Mouse (Mus musculus) myocyte (in vitro differentiated cells): ENCODE data around the gene Vmn1r87. TPM values are rescaled to one million over a fixed set of nuclear protein-coding genes. Genes with fewer than 3 reads are reported as not detected.
"Not testable (repeated sequence)": the region's sequence is repeated elsewhere in the genome, so short reads cannot be mapped to it uniquely, and the experiment has no call there.

Experiments
- H3K27me3 ChIP-seq: one replicate; pipeline ENCODE4 v1.6.1; 2011; ENCODE audit not compliant: control insufficient read depth, insufficient read depth, insufficient read length
- H3K36me3 ChIP-seq: one replicate; pipeline ENCODE4 v1.6.1; 2011; ENCODE audit not compliant: control insufficient read depth, insufficient read depth
- H3K4me2 ChIP-seq: one replicate; pipeline ENCODE4 v1.6.1; 2011; ENCODE audit warnings: low read depth, control low read depth
- H3K4me3 ChIP-seq: one replicate; pipeline ENCODE4 v1.5.1; 2011; ENCODE audit warnings: mild to moderate bottlenecking, control low read depth, moderate library complexity
- H3K79me2 ChIP-seq: one replicate; pipeline ENCODE4 v1.6.1; 2011; ENCODE audit not compliant: control insufficient read depth, insufficient read depth
- H3ac ChIP-seq: one replicate; pipeline ENCODE4 v1.6.1; 2011; ENCODE audit not compliant: control insufficient read depth, insufficient read length
- CEBPB ChIP-seq: IDR thresholded peaks from 2 replicates; pipeline ENCODE4 v1.6.1; 2011; ENCODE audit warnings: mild to moderate bottlenecking, moderate library complexity; ENCODE audit not compliant: poor library complexity, insufficient read depth, severe bottlenecking
- E2F4 ChIP-seq: IDR thresholded peaks from one replicate; pipeline ENCODE4 v1.6.1; 2011; ENCODE audit warnings: mild to moderate bottlenecking, control low read depth, moderate library complexity; ENCODE audit not compliant: insufficient read depth
- MAX ChIP-seq: IDR thresholded peaks from one replicate; pipeline ENCODE4 v1.6.1; 2011; ENCODE audit warnings: low read depth, mild to moderate bottlenecking, control low read depth
- MYOD1 ChIP-seq, 3 experiments: IDR thresholded peaks; one replicate each; pipeline ENCODE4 v1.6.1; 2011; ENCODE audit warnings: control low read depth in 2 of 3, low read depth in 2 of 3, mild to moderate bottlenecking in 2 of 3, moderate library complexity in 1 of 3; ENCODE audit not compliant: insufficient read length in 2 of 3, control insufficient read depth in 1 of 3
- MYOG ChIP-seq, 3 experiments: IDR thresholded peaks; one replicate each; pipeline ENCODE4 v1.6.1; 2011; ENCODE audit warnings: control low read depth in 2 of 3, low read depth in 2 of 3, mild to moderate bottlenecking in 2 of 3; ENCODE audit not compliant: insufficient read length in 2 of 3, control insufficient read depth in 1 of 3, insufficient read depth in 1 of 3
- POLR2A ChIP-seq: IDR thresholded peaks from one replicate; pipeline ENCODE4 v1.6.1; 2011; ENCODE audit warnings: low read depth, mild to moderate bottlenecking, control low read depth, moderate library complexity; ENCODE audit not compliant: insufficient read length
- POLR2AphosphoS2 ChIP-seq: IDR thresholded peaks from one replicate; pipeline ENCODE4 v1.6.1; 2011; ENCODE audit warnings: low read depth, control low read depth; ENCODE audit not compliant: insufficient read length
- REST ChIP-seq: IDR thresholded peaks from one replicate; pipeline ENCODE4 v1.6.1; 2011; ENCODE audit warnings: mild to moderate bottlenecking, control low read depth, moderate library complexity; ENCODE audit not compliant: insufficient read depth, insufficient read length
- SRF ChIP-seq: IDR thresholded peaks from one replicate; pipeline ENCODE4 v1.6.1; 2011; ENCODE audit warnings: low read depth; ENCODE audit not compliant: control insufficient read depth, insufficient read length
- TCF12 ChIP-seq: IDR thresholded peaks from one replicate; pipeline ENCODE4 v1.6.1; 2011; ENCODE audit warnings: mild to moderate bottlenecking, control low read depth; ENCODE audit not compliant: poor library complexity, insufficient read depth, severe bottlenecking
- TCF3 ChIP-seq: IDR thresholded peaks from one replicate; pipeline ENCODE4 v1.6.1; 2011; ENCODE audit warnings: low read depth, control low read depth; ENCODE audit not compliant: insufficient read length
- USF1 ChIP-seq: IDR thresholded peaks from one replicate; pipeline ENCODE4 v1.6.1; 2011; ENCODE audit warnings: low read depth, mild to moderate bottlenecking, control low read depth, moderate library complexity
- polyA plus RNA-seq: library from polyadenylated mRNA; unstranded; fragments of >200 nt; fragmentation: generic; extraction: Trizol; gene quantifications from one replicate; pipeline ENCODE4 v1.2.1, GENCODE M21; 2012; ENCODE audit warnings: missing spikeins

Vmn1r87 gene
- polyA plus RNA-seq = not detected

GRCm38 (mm10) chr7:13140057-13140456 lies at the start of gene Vmn1r87:
Vmn1r87 (minus strand) TSS chr7:13140157.
- Histone ChIP-seq H3K36me3 (no peaks in the 10 kb centered on the region), H3K4me2 (no peak within 1 kb of the TSS), H3K4me3 (no peak within 1 kb of the TSS), H3K79me2 (no peaks in the 10 kb centered on the region), H3ac (no peak within 1 kb of the TSS), H3K27me3 (no peaks in the 10 kb centered on the region)
- no peak for TF ChIP-seq USF1
- no peak for TF ChIP-seq TCF3
- no peak for TF ChIP-seq POLR2AphosphoS2
- no peak for TF ChIP-seq MYOG (IDR thresholded peaks at IDR 0.05; ENCODE audit: control insufficient read depth in 1 of 3, insufficient read depth in 1 of 3, insufficient read length in 2 of 3, low read depth in 2 of 3)
- no peak for TF ChIP-seq MAX
- no peak for TF ChIP-seq POLR2A
- no peak for TF ChIP-seq CEBPB

- no peak within 1 kb of the TSS for H3K4me2 ChIP-seq
- H3K36me3 ChIP-seq = no peaks in the 10 kb centered on the region
- no peaks in the 10 kb centered on the region for H3K27me3 ChIP-seq
- no peak within 1 kb of the TSS for H3K4me3 ChIP-seq
- no peaks in the 10 kb centered on the region for H3K79me2 ChIP-seq
- TF ChIP-seq MYOG (IDR thresholded peaks at IDR 0.05; ENCODE audit: control insufficient read depth in 1 of 3, insufficient read depth in 1 of 3, insufficient read length in 2 of 3, low read depth in 2 of 3) = no peak
- no peak for TF ChIP-seq MYOD1 (IDR thresholded peaks at IDR 0.05; ENCODE audit: control insufficient read depth in 1 of 3, insufficient read length in 2 of 3, low read depth in 2 of 3)
- TF ChIP-seq TCF12 = no peak
- TF ChIP-seq POLR2AphosphoS2 = no peak
- TF ChIP-seq POLR2A = no peak
- H3ac ChIP-seq = no peak within 1 kb of the TSS
Measured at GRCm38 (mm10) chr7:13159268-13159667, 19.3 kb upstream of the Vmn1r87 start, which contains the start of gene Vmn1r88. Vmn1r88 (plus strand) TSS chr7:13159568.

GRCm38 (mm10) chr7:13137340-13137739 lies 2.6 kb downstream of the Vmn1r87 start:
- TF ChIP-seq MAX = no peak
- TF ChIP-seq TCF3 = no peak
- TF ChIP-seq POLR2AphosphoS2 = no peak
- TF ChIP-seq POLR2A = no peak
- TF ChIP-seq MYOG (IDR thresholded peaks at IDR 0.05; ENCODE audit: control insufficient read depth in 1 of 3, insufficient read depth in 1 of 3, insufficient read length in 2 of 3, low read depth in 2 of 3) = no peak
- no peak for TF ChIP-seq CEBPB
- Histone ChIP-seq H3K36me3 (no peaks in the 10 kb centered on the region), H3K79me2 (no peaks in the 10 kb centered on the region), H3K27me3 (no peaks in the 10 kb centered on the region), H3ac (no peak overlapping the region), H3K4me3 (no peak overlapping the region), H3K4me2 (no peak overlapping the region)

GRCm38 (mm10) chr7:13131856-13132255 lies 8.1 kb downstream of the Vmn1r87 start:
- H3K4me3 ChIP-seq = no peak overlapping the region
- no peaks in the 10 kb centered on the region for H3K36me3 ChIP-seq
- no peaks in the 10 kb centered on the region for H3K79me2 ChIP-seq
- no peak overlapping the region for H3K4me2 ChIP-seq
- H3K27me3 ChIP-seq = no peaks in the 10 kb centered on the region
- H3ac ChIP-seq = no peak overlapping the region
- TF ChIP-seq MYOG (IDR thresholded peaks at IDR 0.05; ENCODE audit: control insufficient read depth in 1 of 3, insufficient read depth in 1 of 3, insufficient read length in 2 of 3, low read depth in 2 of 3) (no peak), MYOD1 (IDR thresholded peaks at IDR 0.05; ENCODE audit: control insufficient read depth in 1 of 3, insufficient read length in 2 of 3, low read depth in 2 of 3) (no peak), SRF (no peak), REST (no peak), E2F4 (no peak), CEBPB (no peak), POLR2A (no peak), TCF12 (no peak), MAX (no peak), USF1 (no peak), TCF3 (no peak), POLR2AphosphoS2 (no peak)

GRCm38 (mm10) chr7:13123554-13124153 lies 16.3 kb downstream of the Vmn1r87 start:
- H3ac ChIP-seq, H3K27me3 ChIP-seq, H3K36me3 ChIP-seq, H3K79me2 ChIP-seq, H3K4me2 ChIP-seq: not testable (repeated sequence)
- peak overlapping the region; percentile 16 for H3K4me3 ChIP-seq

- Histone ChIP-seq H3ac (no peak within 1 kb of the TSS), H3K79me2 (no peaks in the 10 kb centered on the region), H3K4me3 (no peak within 1 kb of the TSS), H3K36me3 (no peaks in the 10 kb centered on the region), H3K4me2 (no peak within 1 kb of the TSS), H3K27me3 (no peaks in the 10 kb centered on the region)
- TF ChIP-seq REST (no peak), CEBPB (no peak), POLR2AphosphoS2 (no peak), MAX (no peak), TCF12 (no peak), MYOG (IDR thresholded peaks at IDR 0.05; ENCODE audit: control insufficient read depth in 1 of 3, insufficient read depth in 1 of 3, insufficient read length in 2 of 3, low read depth in 2 of 3) (no peak), USF1 (no peak), E2F4 (no peak), MYOD1 (IDR thresholded peaks at IDR 0.05; ENCODE audit: control insufficient read depth in 1 of 3, insufficient read length in 2 of 3, low read depth in 2 of 3) (no peak), TCF3 (no peak), SRF (no peak), POLR2A (no peak)
Measured at GRCm38 (mm10) chr7:13119817-13120216, 20.1 kb downstream of the Vmn1r87 start, which contains the start of gene Vmn1r86. Vmn1r86 (minus strand) TSS chr7:13119917.
